Mouse (Mus musculus) heart, postnatal 25 days (tissue): ENCODE data around the gene Rfx8. TPM values are rescaled to one million over a fixed set of nuclear protein-coding genes. Genes with fewer than 3 reads are reported as not detected.

Experiments
- total RNA-seq, 2 experiments: library from RNA; stranded (reverse); gene quantifications; 2 replicates each; pipeline ENCODE4 v1.2.3; 2021

Rfx8 gene
- total RNA-seq, 2 experiments from 2014 or later = 0.34 to 0.36 TPM

Other genes starting within 250 kb of the Rfx8 start
- gene Tbc1d8, start 242.2 kb downstream of the Rfx8 start, total RNA-seq = 1 to 10 TPM; 5.6 to 6.3 TPM
- gene Cnot11, start 186.0 kb downstream of the Rfx8 start, total RNA-seq = 10 to 100 TPM; 12.9 to 14.7 TPM
- gene Rnf149, start 143.6 kb downstream of the Rfx8 start, total RNA-seq = 1 to 10 TPM; 7.5 to 9.5 TPM
- not detected for gene Creg2, start 69.5 kb downstream of the Rfx8 start, total RNA-seq
- 1 to 10 TPM; 5.8 to 9.4 TPM for gene Gm3646, start 84.3 kb upstream of the Rfx8 start, total RNA-seq
- 100 to 1,000 TPM; 155 to 174 TPM for gene Map4k4, start 179.9 kb upstream of the Rfx8 start, total RNA-seq